Mouse (Mus musculus): ENCODE measurements around the gene Zfp768. TPM values are rescaled to one million over a fixed set of nuclear protein-coding genes. Genes with fewer than 3 reads are reported as not detected.

The Zfp768 gene
- polyA plus RNA-seq, 1 experiment, result 47.4 TPM

DNA sequence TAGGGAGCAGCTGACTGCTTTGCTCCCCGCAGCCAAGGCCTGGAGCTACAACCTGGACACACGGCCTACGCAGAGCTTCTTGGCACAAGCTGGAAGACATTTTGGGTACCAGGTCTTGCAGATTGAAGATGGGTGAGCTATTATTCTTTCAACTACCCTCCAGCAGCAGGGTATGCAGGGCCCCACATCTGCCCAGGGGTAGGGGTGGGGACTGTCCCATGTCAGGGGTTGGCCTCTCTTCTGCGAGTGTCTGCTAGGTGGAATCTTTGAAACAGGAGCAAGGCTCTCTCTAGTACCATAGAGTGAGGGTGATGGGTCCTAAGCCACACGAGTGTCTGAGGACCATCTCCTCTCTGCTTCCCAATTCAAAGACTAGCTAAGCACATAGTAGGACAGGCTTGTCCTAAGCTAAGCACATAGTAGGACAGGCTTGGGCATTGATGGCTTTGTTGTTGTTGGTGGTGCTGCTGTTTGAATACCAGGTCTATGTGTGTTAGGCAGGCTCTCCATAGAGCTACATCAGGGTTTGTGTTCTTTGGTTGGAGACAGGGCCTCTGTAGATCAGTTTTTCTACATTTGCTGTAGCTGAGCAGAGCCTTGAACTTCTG lies 47.7 kb downstream of the Zfp768 start:
- H3K4me1 ChIP-seq (ENCODE audit: control insufficient read depth, insufficient read depth, insufficient read length, low read length), result no peaks in the 10 kb centered on the region
- no peak overlapping the region for H3K27ac ChIP-seq (ENCODE audit: insufficient read depth, low read depth, low read length)
- H3K27me3 ChIP-seq (ENCODE audit: control insufficient read depth, insufficient read depth, low read length), result no peaks in the 10 kb centered on the region
- peak overlapping the region; percentile 43; the same call in 1 of the 2 replicates for H3K4me3 ChIP-seq (ENCODE audit: low read depth, low read length)
- no peak for TF ChIP-seq POLR2A (IDR thresholded peaks at IDR 0.05; ENCODE audit: low read depth, low read length)
- no peak for TF ChIP-seq CTCF (IDR thresholded peaks at IDR 0.05; ENCODE audit: extremely low read depth, insufficient read length, insufficient replicate concordance, low read depth, low read length)
- H3K36me3 ChIP-seq (ENCODE audit: control insufficient read depth, insufficient read depth, low read length), result no peaks in the 10 kb centered on the region
- WGBS, result 92% methylated on average over 5 of the region's 5 CpGs

DNA sequence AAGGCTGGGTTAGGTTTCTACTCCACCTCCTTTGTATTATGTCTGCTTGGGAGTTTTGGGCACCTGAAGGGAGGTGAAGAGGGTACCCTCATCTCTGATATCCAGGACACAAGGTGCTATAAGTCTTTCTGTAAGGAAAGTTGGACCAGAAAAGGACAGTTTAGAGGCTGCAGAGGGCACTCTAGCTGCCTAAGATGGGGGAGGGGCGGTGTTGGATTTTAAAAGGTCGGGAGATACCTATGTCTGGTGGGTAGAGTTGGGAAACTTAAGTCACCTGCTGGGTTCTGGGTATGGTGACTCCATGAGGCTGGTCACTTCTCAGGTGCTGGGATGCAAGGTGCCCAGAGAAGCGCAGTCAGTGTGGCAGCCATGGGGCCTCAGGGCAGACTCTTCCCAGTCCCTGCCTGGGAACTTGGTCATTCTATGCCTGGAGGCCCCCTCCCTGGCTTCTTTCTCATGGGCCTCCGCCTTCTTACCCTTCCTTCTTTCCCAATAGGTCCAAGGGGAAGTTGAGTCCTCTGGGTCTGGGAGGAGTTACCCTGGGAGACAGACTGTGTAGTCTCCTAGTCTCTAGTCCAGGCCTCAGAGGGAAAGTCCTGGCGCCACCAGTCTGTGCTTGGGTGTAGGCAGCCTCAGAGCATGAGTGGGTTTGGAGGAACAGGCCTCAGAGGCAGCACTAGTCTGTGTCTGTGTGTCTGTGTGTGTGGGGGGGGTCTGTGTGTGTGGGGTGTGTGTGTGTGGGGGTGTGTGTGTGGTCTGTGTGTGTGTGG lies 48.4 kb downstream of the Zfp768 start:
- peak overlapping the region; percentile 57 for H3K4me3 ChIP-seq (ENCODE audit: low read depth, low read length)
- TF ChIP-seq CTCF (IDR thresholded peaks at IDR 0.05; ENCODE audit: extremely low read depth, insufficient read length, insufficient replicate concordance, low read depth, low read length) (no peak), POLR2A (IDR thresholded peaks at IDR 0.05; ENCODE audit: low read depth, low read length) (no peak)
- no peaks in the 10 kb centered on the region for H3K36me3 ChIP-seq (ENCODE audit: control insufficient read depth, insufficient read depth, low read length)
- no peaks in the 10 kb centered on the region for H3K27me3 ChIP-seq (ENCODE audit: control insufficient read depth, insufficient read depth, low read length)
- H3K4me1 ChIP-seq (ENCODE audit: control insufficient read depth, insufficient read depth, insufficient read length, low read length), result no peaks in the 10 kb centered on the region
- peak overlapping the region; percentile 35; the same call in 1 of the 2 replicates for H3K27ac ChIP-seq (ENCODE audit: insufficient read depth, low read depth, low read length)
- WGBS, result 88% methylated on average over 5 of the region's 5 CpGs

DNA sequence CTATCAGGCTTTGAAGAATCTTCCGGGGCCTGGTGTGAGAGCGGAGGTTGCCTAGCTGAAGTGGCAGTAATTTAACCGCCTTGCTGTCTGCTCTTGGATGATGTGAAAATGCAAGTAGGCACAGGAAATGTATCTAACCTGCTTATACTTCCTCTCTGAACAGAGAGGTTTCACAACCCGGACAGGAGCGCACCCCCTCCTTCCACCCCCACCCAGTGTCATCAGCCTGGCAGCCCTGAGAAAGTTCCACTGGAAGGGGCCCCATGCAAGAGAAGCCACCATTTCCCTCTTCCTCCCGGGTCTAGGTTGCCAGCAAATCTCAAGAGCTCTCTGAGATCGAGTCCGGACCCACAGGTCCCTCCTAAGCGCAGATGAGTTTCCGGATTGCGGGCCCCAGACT lies 49.3 kb downstream of the Zfp768 start, which contains the start of gene Itgal:
TSS of gene Itgal (plus strand) at position 163 of the 400 bp plus-strand sequence.
- 79% methylated on average over 11 of the region's 11 CpGs for WGBS
- Histone ChIP-seq H3K27ac (ENCODE audit: insufficient read depth, low read depth, low read length) (peak within 1 kb of the TSS; percentile 35; the same call in 1 of the 2 replicates), H3K27me3 (ENCODE audit: control insufficient read depth, insufficient read depth, low read length) (no peaks in the 10 kb centered on the region), H3K4me1 (ENCODE audit: control insufficient read depth, insufficient read depth, insufficient read length, low read length) (no peaks in the 10 kb centered on the region), H3K4me3 (ENCODE audit: low read depth, low read length) (peak within 1 kb of the TSS; percentile 57), H3K36me3 (ENCODE audit: control insufficient read depth, insufficient read depth, low read length) (no peaks in the 10 kb centered on the region)
- no peak for TF ChIP-seq CTCF (IDR thresholded peaks at IDR 0.05; ENCODE audit: extremely low read depth, insufficient read length, insufficient replicate concordance, low read depth, low read length)
- no peak for TF ChIP-seq POLR2A (IDR thresholded peaks at IDR 0.05; ENCODE audit: low read depth, low read length)

Other genes starting within 250 kb of the Zfp768 start
- gene Qprt, start 223.4 kb downstream of the Zfp768 start, polyA plus RNA-seq (2012; rRNA removed), result 0.37 and 1.7 TPM in 2 replicates
- gene Spn, start 207.8 kb downstream of the Zfp768 start, polyA plus RNA-seq (2012; rRNA removed), result 2.4 and 3.9 TPM in 2 replicates
- 7.6 and 13.9 TPM in 2 replicates for gene Cd2bp2, start 149.5 kb downstream of the Zfp768 start, polyA plus RNA-seq (2012; rRNA removed)
- 17.5 and 44.1 TPM in 2 replicates for gene Tbc1d10b, start 137.1 kb downstream of the Zfp768 start, polyA plus RNA-seq (2012; rRNA removed)
- 0.74 and 1.3 TPM in 2 replicates for gene Mylpf, start 136.7 kb downstream of the Zfp768 start, polyA plus RNA-seq (2012; rRNA removed)
- 4.9 and 8.1 TPM in 2 replicates for gene Zfp553, start 112.5 kb downstream of the Zfp768 start, polyA plus RNA-seq (2012; rRNA removed)
- gene Sept1, start 112.5 kb downstream of the Zfp768 start, polyA plus RNA-seq (2012; rRNA removed), result 14.3 and 34.1 TPM in 2 replicates
- gene Zfp771, start 101.3 kb downstream of the Zfp768 start, polyA plus RNA-seq (2012; rRNA removed), result 100.0 and 118 TPM in 2 replicates
- 56.3 and 62.1 TPM in 2 replicates for gene Dctpp1, start 84.9 kb downstream of the Zfp768 start, polyA plus RNA-seq (2012; rRNA removed)
- gene Sephs2, start 71.5 kb downstream of the Zfp768 start, polyA plus RNA-seq (2012; rRNA removed), result 44.5 and 81.9 TPM in 2 replicates
- gene Itgal, start 49.3 kb downstream of the Zfp768 start, polyA plus RNA-seq (2012; rRNA removed), result 5.7 and 12.5 TPM in 2 replicates
- gene Zfp747, start 30.5 kb upstream of the Zfp768 start, polyA plus RNA-seq (2012; rRNA removed), result 15.0 and 35.5 TPM in 2 replicates
- gene 9130019O22Rik, start 41.6 kb upstream of the Zfp768 start, polyA plus RNA-seq (2012; rRNA removed), result 4.5 and 7.3 TPM in 2 replicates
- 6.5 and 12.8 TPM in 2 replicates for gene E430018J23Rik, start 48.0 kb upstream of the Zfp768 start, polyA plus RNA-seq (2012; rRNA removed)
- gene Zfp764, start 61.2 kb upstream of the Zfp768 start, polyA plus RNA-seq (2012; rRNA removed), result 3.5 and 5.8 TPM in 2 replicates
- gene Zfp688, start 76.5 kb upstream of the Zfp768 start, polyA plus RNA-seq (2012; rRNA removed), result 14.1 and 29.6 TPM in 2 replicates
- 2.0 and 2.9 TPM in 2 replicates for gene Zfp689, start 103.6 kb upstream of the Zfp768 start, polyA plus RNA-seq (2012; rRNA removed)
- 30.3 and 81.2 TPM in 2 replicates for gene Prr14, start 114.0 kb upstream of the Zfp768 start, polyA plus RNA-seq (2012; rRNA removed)
- 26.4 and 41.8 TPM in 2 replicates for gene Fbrs, start 133.6 kb upstream of the Zfp768 start, polyA plus RNA-seq (2012; rRNA removed)
- 22.6 and 52.6 TPM in 2 replicates for gene Srcap, start 166.4 kb upstream of the Zfp768 start, polyA plus RNA-seq (2012; rRNA removed)
- 5.4 and 9.5 TPM in 2 replicates for gene Gm42715, start 174.0 kb upstream of the Zfp768 start, polyA plus RNA-seq (2012; rRNA removed)
- 3.0 and 4.8 TPM in 2 replicates for gene Tmem265, start 215.8 kb upstream of the Zfp768 start, polyA plus RNA-seq (2012; rRNA removed)
- 23.3 and 43.2 TPM in 2 replicates for gene Phkg2, start 227.8 kb upstream of the Zfp768 start, polyA plus RNA-seq (2012; rRNA removed)
- gene Ccdc189, start 243.0 kb upstream of the Zfp768 start, polyA plus RNA-seq (2012; rRNA removed), result 1.5 TPM in 2 replicates
- 10.6 and 20.6 TPM in 2 replicates for gene Rnf40, start 243.2 kb upstream of the Zfp768 start, polyA plus RNA-seq (2012; rRNA removed)

All from small intestine, adult 2 months (tissue).